Mouse (Mus musculus) liver, postnatal 0 days (tissue): ENCODE data around the gene Kiss1.

Experiments
- CTCF ChIP-seq: sonication (generic); IDR thresholded peaks from 2 replicates; pipeline ENCODE4 v1.5.1; 2016; ENCODE audit warnings: antibody characterized with exemption, low read depth
- EP300 ChIP-seq: IDR thresholded peaks from 2 replicates; pipeline ENCODE4 v1.6.1; 2016; ENCODE audit warnings: antibody characterized with exemption, low read depth, mild to moderate bottlenecking

GRCm38 (mm10) chr1:133292608-133293007, 29.1 kb upstream of the Kiss1 start:
- TF ChIP-seq EP300 (no peak), CTCF (peak; percentile 19; the same call in 1 of the 2 replicates)
